Mouse (Mus musculus): ENCODE measurements at regions not wholly inside any gene's neighbourhood (a gene's known extent, or its start where the extent isn't known, plus 50 kb on each side); places are given as distances from the start of the nearest gene placed in this dataset.
A peak's percentile ranks its signal among the peaks of the same experiment; 100 is the strongest.

- no peak for DNase-seq (ENCODE audit: low spot score)
These were observed 190.6 kb upstream of the Tapt1 start for GRCm38 (mm10) chr5:44416844-44417589.

GRCm38 (mm10) chr5:44414441-44414840 lies 188.0 kb upstream of the Tapt1 start:
- DNase-seq (ENCODE audit: low spot score) = peak; percentile 14

GRCm38 (mm10) chr5:44403300-44403699 lies 176.9 kb upstream of the Tapt1 start:
- no peak for DNase-seq (ENCODE audit: low spot score)

DNA sequence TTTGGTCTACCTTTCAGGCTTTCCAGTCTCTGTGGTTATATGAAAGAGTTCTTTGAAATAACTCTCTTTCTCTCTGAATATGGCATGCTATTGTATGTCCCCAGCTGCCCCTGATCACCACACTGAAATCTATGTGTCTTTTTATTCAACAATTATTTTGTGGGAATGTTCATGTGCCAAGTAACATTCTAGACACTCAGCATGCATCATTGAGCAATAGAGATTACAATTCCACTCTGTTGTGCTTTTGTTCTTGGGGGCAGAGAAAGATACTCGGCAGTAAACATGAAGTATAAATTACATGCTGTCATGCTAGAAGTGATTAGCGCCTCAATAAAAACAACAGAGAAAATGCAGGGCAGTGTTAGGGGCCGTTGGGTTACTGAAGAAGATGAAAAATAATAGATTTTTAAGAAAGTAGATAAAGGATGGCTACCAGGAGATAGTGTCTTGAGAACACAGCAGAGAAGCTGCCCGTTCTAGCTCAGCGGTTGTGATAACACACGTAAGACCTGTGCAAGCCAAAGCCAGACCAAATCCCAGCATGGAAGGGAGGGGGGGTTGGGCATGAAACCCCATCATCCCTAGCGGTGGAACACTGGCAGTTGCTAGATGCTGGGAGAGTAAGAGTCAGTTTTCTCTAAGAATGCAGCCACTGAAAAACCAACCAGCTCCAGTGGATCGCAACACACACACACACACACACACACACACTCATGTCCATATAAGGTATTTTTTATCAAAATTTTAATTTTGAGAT lies 174.3 kb upstream of the Tapt1 start:
- no peak for DNase-seq (ENCODE audit: low spot score)

- no peak for DNase-seq (ENCODE audit: low spot score)
These were observed 160.9 kb upstream of the Tapt1 start for GRCm38 (mm10) chr5:44387237-44387810.

GRCm38 (mm10) chr5:44386176-44386575 lies 159.8 kb upstream of the Tapt1 start:
- no peak for DNase-seq (ENCODE audit: low spot score)

- DNase-seq (ENCODE audit: low spot score) = no peak
These were observed 156.6 kb upstream of the Tapt1 start for GRCm38 (mm10) chr5:44383049-44383448.

DNA sequence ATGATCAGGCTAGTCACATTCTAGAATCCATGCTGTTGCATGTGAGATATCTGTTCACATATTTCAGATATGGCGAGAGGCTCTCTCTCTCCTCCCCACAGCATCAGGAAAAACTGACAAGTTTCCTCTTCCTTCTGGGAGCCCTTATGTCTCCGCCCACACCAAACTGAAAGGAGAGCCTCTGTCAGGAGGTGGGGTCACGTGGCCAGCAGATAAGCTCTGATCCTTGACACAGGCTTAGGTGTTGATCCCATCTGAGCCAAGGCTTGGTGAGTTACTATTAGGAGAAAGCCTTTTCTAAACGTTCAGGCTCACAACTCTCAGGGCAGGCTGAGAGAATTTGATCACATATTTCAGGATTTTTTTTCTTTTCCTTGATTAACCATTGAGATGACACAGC lies 143.6 kb upstream of the Tapt1 start:
- no peak for DNase-seq (ENCODE audit: low spot score)

GRCm38 (mm10) chr5:44352324-44352723 lies 125.9 kb upstream of the Tapt1 start:
- DNase-seq (ENCODE audit: low spot score) = no peak

- no peak for DNase-seq (ENCODE audit: low spot score)
These were observed 115.1 kb upstream of the Tapt1 start for GRCm38 (mm10) chr5:44341457-44342014.

- DNase-seq (ENCODE audit: low spot score) = no peak
These were observed 112.2 kb upstream of the Tapt1 start for GRCm38 (mm10) chr5:44338662-44339061.

DNA sequence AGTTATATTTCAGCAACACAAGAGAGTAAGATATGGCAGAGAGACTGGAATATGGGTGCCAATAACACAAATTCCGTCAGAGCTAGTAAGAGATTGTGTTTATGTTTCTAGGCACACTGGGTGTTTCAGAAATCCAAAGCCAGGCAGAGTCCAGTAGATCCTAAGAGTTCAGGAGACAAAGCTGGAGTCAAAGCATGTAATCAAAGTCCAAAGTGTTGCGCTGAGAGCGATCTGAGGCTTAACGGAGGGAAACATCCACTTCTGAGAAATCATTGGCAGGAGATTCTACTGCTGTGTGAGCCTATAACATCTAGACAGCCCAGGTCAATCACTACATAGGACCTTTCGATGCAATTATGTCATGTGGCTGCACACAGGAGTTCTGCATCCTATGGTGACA lies 109.3 kb upstream of the Tapt1 start:
- DNase-seq (ENCODE audit: low spot score) = no peak

- no peak for DNase-seq (ENCODE audit: low spot score)
These were observed 93.2 kb upstream of the Tapt1 start for GRCm38 (mm10) chr5:44319626-44320025.

- DNase-seq (ENCODE audit: low spot score) = no peak
These were observed 80.5 kb upstream of the Tapt1 start for GRCm38 (mm10) chr5:44306769-44307557.

DNA sequence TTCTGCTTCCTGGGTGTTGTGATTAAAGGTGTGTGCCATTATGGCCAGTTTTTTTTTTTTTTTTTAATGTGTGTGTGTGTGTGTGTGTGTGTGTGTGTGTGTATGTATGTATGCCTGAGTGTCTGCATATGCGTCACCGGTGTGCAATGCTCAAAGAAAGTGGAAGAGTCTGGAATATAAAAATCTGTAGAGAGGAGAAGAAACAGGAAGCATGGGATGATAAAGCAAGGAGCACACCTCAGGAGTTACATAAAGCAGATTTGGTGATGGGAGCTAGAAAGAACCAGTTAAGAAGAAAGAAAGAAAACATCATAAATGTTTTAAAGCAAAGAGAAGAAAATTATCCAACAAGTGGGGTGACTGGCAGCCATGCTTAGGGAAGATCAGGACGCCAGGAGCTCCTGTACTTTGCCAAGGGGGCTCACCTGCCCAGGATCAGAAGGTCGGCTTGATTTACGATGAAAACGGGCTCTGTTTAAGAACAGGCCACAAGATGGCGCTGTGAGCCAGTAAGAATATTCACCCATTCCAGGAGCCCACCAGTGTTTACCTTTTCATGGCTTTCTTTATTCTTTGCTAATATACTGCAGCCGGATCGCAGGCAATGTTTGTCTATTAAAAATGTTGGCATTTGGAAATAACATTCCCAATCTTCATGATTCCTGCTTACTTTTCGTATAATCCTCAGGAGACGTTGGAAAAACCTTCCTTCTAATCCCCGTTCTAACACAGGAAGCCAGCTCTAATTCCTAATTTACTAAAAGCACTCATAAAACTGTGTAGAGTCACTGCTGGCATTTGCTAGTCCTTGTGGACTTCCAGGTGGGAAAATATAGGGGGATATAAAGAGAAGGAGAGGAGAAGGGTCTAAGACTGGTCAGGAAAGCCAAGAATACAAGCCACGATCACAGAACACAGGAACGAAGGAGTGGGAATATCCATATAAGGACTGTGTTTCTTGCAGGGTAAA lies 77.7 kb upstream of the Tapt1 start:
- DNase-seq (ENCODE audit: low spot score) = no peak

GRCm38 (mm10) chr5:44284384-44284783 lies 58.0 kb upstream of the Tapt1 start:
- peak; percentile 29 for DNase-seq (ENCODE audit: low spot score)

All from urinary bladder, postnatal 10 days (tissue).